Mouse (Mus musculus): ENCODE results near the gene Socs3. TPM values are rescaled to one million over a fixed set of nuclear protein-coding genes. Genes with fewer than 3 reads are reported as not detected.

The Socs3 gene
- polyA plus RNA-seq, 2 experiments from 2014 or later, result 34.4 to 35.5 TPM

- ATAC-seq, result peak; percentile 98
Measured at GRCm38 (mm10) chr11:117952174-117952933, 17.5 kb downstream of the Socs3 start.

DNA sequence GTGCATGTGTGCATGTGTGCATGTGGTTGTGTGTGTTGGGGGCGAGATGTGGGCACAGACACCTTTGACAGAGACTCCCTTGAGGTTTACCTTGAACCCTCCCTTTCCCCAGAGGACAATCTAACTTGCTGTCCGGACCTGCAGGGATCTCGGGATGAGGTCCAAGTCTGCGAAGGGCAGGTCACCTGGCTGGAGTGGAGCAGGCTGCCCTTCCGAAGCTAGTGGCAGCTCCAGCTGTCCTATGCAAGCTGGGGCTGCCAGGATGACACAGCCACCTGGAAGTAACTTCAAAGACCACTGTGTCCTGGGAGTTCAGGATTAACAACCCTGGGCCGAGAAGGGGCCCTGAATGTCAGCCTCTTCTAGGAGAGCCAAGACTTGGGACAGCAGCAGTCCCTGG lies 18.5 kb downstream of the Socs3 start:
- no peak for ATAC-seq

DNA sequence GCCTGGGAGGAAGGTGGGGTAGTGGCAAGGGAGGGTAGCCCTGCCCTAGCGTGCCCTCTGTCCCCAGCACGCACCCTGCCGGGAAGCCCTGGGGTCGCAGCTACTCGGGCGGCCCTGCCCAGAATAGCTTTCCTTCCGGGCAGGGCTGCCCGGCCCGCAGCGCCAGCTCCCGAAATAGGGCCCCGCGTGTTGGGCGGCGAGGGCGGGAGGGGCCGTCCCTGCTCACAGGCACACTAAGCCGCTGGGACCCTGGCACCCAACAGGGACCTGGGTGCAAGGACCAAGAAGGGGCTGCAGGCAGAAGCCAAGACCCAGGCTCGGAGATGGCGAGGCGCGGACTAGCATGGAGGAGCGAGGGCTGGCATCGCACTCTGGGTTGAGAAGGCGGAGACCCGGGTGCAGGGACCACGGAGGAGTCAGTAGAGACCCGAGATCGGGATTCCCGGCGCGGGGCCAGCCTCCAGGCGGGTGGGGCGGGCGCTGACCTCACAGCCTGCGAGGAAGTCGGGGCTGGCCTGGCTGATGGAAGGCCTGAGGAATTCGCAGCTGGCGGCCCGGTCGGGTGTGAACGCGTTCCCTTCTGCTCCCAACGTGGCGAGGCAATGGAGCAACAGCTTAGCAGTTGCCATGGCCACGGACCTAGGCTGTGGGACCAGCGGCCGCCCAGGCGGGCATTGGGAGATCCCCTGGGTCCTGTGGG lies 20.3 kb downstream of the Socs3 start:
- no peak for ATAC-seq

DNA sequence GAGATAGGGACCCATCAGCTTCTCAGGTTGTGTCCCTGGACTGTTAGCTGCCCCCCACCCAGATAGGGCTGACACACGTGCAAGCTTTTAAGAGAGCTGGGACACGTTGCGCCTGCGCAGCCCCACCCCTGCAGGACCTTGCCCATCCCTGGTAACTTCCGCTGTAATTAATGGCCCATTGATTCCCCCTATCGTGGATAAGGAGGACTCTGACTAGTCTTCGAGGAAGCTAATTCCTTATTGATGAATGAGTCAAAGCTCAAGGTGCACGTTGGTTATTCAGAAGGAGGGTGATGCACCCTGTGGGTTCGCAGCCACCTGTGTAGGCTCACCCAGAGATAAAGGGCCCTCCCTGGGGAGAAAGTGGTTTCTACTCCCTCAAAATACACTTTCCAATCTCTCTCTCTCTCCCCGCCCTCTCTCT lies 22.8 kb downstream of the Socs3 start:
- no peak for ATAC-seq

- ATAC-seq, result no peak
Measured at GRCm38 (mm10) chr11:117946195-117946979, 23.5 kb downstream of the Socs3 start.

GRCm38 (mm10) chr11:117941848-117942247 lies 28.0 kb downstream of the Socs3 start:
- ATAC-seq, result no peak

DNA sequence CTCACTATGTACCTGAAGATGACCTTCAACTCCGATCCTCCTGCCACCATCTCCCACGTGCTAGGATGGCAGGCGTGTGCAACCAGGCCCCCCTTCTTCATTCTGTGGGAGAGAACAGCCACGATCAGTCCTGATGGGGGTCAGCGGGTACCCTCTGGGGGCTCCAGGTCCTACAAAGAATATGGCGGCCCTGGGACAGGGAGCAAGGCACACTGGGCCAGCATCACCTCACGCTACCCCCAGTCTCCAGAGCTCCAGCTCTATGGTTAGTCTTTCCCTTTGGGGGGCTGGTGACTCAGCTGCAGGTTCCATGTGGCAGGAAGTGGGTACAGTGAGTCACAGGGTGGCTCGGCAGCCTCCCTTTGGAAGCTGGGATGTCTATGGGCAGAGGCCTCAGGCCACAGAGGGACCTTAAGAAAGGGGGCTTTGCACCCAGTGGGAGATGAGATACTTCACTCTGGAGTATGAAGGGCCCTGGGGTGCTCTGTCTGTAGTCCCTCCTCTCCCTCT lies 28.5 kb downstream of the Socs3 start:
- no peak for ATAC-seq

DNA sequence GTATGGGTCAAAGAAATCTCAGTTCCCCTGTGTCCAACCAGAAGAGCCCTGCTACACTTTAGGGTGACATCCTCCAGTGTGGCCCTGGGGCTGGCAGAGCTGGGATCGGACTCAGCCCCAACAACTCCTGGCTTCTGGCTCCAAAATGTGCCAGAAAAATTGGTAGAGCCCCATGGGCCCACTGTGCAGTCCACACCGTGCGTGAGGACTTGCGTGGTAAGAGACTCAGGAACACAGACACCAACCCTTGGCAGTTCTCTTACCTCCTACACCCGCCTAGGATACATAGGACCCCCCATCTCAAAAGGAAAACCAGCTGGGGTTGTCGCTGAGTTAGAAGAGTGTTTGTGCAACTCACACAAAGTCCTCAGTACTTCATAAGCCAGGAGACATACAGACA lies 29.0 kb downstream of the Socs3 start:
- ATAC-seq, result no peak

GRCm38 (mm10) chr11:117939741-117940285 lies 30.0 kb downstream of the Socs3 start:
- no peak for ATAC-seq

DNA sequence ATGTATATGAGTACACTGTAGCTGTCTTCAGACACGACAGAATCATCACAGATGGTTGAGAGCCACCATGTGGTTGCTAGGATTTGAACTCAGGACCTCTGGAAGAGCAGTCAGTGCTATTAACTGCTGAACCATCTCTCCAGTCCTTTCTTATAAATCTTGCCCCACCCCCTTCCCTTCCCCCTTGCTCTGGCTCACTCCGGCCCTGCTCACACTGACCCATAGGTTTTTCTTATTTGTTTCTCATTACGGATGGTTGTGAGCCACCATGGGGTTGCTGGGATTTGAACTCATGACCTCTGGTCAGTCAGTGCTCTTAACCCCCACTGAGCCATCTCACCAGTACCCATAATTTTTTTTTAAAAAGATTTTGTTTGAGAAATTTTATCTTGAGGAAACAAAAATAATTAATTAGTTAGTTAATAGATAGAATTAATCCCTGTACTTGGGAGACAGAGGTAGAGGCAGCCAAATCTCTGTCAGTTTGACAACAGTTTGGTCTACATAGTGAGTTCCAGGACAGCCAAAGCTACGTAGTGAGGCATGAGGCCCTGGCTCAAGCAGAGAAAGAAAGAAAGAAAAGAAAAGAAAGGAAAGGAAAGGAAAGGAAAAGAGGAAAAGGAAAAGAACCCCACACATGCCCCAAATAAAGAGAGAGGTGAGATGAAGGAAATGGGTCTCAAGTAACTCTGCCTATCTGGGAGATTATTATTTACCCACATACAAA lies 30.7 kb downstream of the Socs3 start:
- no peak for ATAC-seq

DNA sequence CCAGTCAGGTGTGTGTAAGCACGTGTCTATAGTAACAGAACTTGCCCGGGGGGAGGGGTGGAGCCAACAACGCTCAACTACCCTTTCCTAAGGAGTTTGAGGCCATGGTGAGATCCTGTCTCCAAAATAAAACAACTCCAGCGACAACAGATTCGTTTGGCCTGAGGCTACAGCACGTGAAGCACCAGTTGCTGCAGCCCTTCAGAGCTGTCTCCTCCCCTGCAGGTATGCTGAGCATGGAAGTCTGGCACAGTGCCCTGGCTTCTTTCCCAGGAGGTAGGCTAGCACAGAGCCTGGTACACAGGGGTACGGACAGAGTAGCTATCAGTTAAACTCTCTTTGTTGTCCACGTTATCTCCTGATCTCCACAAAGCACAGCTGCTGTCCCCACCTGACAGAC lies 33.6 kb downstream of the Socs3 start:
- no peak for ATAC-seq

DNA sequence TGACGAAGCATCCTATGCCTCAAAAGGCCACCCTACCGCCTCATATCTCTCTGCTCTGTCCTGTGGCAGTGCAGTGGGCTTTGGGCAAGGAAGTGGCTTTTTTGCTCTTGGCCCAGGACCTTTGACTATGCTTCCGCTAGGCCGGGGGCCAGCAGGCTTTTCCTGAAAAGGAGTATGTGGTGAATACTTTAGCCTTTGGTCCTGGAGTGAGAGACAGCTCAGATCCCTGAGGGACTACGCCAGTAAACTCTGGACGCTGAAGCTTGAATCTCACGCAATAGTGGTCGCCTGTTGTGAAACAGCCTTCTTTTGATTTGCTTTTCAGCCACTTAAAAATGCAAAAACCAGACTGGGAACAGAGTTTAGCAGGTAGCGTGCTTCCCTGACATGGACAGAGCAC lies 34.2 kb downstream of the Socs3 start:
- ATAC-seq, result no peak

DNA sequence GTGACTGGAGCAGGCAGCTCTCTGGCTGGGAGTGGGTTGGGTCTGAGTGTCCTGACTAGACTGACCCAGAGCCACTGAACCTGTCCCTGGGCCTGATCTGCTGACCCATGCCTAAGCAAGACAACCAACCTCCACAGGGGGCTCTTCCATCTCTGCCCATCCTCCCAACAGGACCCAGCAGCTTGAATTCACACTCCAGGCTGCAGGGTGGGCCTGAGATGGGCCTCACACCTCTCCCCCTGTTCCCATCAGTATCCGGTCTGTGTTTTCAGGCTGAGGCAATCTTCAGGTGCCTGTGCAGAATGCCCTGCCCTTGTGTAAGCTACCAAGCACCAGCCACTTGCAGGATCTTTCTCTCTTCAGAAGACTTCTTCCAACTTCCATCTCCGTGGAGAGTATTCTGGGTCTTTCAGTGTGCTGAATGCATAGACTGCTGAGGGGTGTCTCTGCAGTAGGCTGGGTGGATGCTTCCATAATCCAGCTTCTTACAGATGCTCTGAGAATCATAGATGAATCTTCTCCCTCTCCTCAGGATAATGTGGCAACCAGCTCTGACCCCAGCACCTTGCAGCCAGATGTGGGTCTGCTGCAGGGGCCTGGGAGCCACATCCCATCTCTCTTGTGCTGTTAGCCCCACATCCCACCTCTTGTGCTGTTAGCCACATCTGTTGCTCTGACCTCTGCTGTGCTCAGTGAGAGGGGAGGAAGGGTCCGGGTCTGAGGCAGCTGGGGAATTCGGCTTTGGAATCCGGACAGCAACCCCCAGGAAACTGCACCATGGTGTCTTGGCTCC lies 35.1 kb downstream of the Socs3 start:
- no peak for ATAC-seq

GRCm38 (mm10) chr11:117934168-117934567 lies 35.7 kb downstream of the Socs3 start:
- no peak for ATAC-seq

DNA sequence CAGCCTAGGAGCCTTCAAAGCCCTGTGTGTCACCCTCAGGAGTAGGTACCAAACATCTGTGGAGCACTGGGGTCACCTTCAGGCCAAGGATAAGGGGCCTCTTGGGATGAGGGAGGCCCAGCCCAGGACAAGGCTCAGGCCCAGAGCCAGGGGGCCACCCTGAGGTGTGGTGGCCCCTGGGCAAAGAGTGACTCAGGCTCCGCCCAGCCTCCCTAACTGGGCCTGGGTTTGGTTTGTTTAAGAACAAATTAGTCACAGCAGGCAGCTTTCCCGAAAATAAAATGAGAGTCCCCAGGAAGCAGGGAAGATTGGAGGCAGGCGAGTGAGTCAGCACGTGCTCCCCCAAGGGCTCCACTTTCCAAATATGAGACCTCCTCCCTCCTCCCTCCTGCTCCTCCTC lies 37.7 kb downstream of the Socs3 start:
- ATAC-seq, result no peak

- ATAC-seq, result no peak
Measured at GRCm38 (mm10) chr11:117931576-117931975, 38.3 kb downstream of the Socs3 start.

DNA sequence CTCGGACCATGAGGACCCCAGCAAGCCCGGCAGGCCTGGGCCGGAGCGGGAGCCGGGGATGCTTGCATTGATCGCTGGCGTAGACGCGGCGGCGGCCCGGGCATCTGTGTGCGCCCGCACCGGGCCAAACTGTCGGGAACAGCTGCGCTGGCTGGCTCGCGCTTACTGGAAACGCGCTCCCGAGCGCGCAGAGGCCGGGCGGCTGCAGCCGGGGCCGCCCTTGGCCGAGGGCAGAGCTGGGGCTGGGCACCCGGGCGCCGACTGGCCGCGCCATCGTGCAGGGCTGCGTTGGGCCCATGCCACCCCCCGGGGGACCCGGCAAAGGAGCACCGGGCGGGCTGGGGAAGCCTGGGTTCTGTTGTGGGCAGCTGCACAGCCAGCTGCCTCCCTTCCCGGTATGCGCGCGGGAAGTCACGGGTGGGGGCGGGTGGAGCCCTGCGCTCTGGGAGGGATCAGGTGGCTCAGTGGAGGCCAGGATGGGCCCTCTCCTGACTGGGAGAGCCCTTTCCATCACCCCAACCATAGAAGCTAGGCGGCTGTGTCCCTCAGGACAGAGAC lies 39.0 kb downstream of the Socs3 start:
- no peak for ATAC-seq

DNA sequence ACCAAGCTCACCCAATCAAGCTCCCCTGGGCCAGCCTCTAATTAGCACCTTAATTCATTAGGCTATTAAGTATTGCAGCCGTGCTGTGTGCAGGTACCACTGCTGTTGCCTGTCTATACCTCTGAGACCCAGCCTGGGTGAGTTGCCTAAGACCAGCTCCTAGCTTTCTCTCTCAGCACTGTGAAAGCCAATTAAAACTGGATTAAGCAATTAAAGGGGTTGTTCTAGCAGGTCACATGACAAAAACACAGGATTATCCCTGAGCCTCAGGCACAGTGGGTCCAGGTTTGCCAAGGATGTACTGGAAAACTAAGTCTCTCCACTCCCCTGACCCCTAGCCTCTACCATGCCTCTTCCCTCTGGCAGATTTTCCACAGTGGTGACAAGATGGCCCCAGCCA lies 44.3 kb downstream of the Socs3 start:
- no peak for ATAC-seq

DNA sequence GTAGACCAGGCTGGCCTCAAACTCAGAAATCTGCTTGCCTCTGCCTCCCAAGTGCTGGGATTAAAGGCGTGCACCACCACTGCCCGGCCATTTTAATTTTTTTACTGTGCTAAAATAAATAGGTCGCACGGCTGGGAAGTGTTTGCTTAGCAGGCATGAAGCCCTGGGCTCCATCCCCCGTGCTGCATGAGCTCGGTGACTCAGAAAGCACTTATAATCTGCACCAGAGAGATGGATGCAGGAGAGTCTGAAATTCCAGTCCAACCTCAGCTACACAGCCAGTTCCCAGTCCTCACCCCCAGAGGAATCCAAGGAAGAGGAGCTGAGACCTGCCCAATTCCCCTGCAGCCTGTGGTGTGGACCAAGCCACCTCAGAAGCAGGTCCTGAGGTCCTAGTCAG lies 45.4 kb downstream of the Socs3 start:
- ATAC-seq, result no peak

DNA sequence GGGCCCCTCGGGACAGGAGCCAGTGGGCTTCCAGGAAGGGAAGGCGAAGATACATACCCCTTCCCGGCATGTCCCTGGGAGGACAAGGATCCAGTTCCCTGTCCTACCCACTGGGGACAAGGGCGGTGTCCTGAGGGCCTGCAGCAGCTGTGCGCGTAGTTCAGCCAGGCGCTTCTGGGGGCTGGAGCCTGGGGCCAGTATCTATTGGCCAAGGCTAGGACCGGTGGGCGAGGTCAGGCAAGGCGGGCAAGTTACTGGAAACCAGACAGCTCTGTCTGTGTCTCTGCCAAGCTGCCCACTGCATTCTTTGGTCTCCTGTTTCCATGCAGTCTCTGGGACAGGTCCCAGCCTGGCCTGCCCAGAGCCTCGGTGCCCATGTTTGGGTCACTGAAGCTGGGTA lies 46.6 kb downstream of the Socs3 start:
- no peak for ATAC-seq

GRCm38 (mm10) chr11:117919211-117919610 lies 50.6 kb downstream of the Socs3 start:
- no peak for ATAC-seq

Data from CD4-positive, CD25-positive, alpha-beta regulatory T cell, adult 4 months (primary cell).